28 mouse cellular contexts compared by ENCODE assay signal in the genomic region with DNA sequence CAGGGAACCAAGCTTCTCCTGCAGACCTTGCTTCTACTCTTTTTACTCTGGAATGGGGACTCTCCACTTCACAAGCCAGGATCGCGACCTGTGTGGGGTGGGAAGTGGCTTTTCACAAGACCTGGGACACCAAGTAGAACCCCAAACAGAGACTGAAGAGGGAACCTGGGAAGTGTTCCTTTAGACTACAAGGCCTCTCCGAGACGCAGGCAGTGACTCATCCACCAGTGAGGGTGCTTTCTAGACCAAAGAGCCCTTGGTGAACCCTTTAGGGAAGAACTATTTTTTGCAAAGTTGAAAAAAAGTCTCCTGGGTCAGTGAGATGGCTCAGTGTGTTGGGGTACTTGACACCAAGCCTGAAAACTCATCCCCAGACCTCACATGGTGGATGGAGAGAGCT.
"Had no signal": no experiment of that assay in that cellular context is flagged by ENCODE, and none has a peak within 500 bp of the region (broad histone marks: within the 10 kb centered on the region; RNA-seq: fewer than 3 reads in every experiment).

No protein-coding gene starts in this region.

- H3K9me3 ChIP-seq: embryonic facial prominence, embryonic 10.5 days; embryonic facial prominence, embryonic 12.5 days; embryonic facial prominence, embryonic 13.5 days; embryonic facial prominence, embryonic 15.5 days; forebrain, embryonic 10.5 days; forebrain, embryonic 12.5 days; forebrain, embryonic 13.5 days; forebrain, embryonic 15.5 days had no signal

- H3K27me3 ChIP-seq: embryonic facial prominence, embryonic 12.5 days; embryonic facial prominence, embryonic 13.5 days; embryonic facial prominence, embryonic 15.5 days; forebrain, embryonic 12.5 days; forebrain, embryonic 13.5 days; forebrain, embryonic 15.5 days had no signal

- H3K36me3 ChIP-seq: embryonic facial prominence, embryonic 10.5 days; embryonic facial prominence, embryonic 12.5 days; embryonic facial prominence, embryonic 13.5 days; embryonic facial prominence, embryonic 15.5 days; forebrain, embryonic 10.5 days; forebrain, embryonic 12.5 days; forebrain, embryonic 15.5 days had no signal

- DNase-seq: cerebellum, adult 8-10 months; cerebellum, adult 9-10 months; cerebellum, adult 9-11 months; cerebellum, postnatal 10 days; cerebellum, postnatal 14 days; cerebellum, postnatal 25 days; cerebellum, postnatal 36 days; embryo, embryonic 11 days; forebrain, postnatal 0 days; gastrocnemius, adult 2 months; gastrocnemius, postnatal 10 days; gastrocnemius, postnatal 14 days; gastrocnemius, postnatal 25 days; gastrocnemius, postnatal 36 days; heart, adult 11 months; heart, adult 18-20 months; heart, adult 2 months had no signal

- H3K4me2 ChIP-seq: embryonic facial prominence, embryonic 12.5 days; embryonic facial prominence, embryonic 13.5 days; embryonic facial prominence, embryonic 15.5 days; forebrain, embryonic 12.5 days; forebrain, embryonic 13.5 days; forebrain, embryonic 15.5 days had no signal

- H3K27ac ChIP-seq: embryonic facial prominence, embryonic 10.5 days; embryonic facial prominence, embryonic 12.5 days; embryonic facial prominence, embryonic 13.5 days; embryonic facial prominence, embryonic 15.5 days; forebrain, embryonic 10.5 days; forebrain, embryonic 12.5 days; forebrain, embryonic 13.5 days; forebrain, embryonic 15.5 days; gastrocnemius, adult 2 months; heart, adult 2 months had no signal

- H3K4me3 ChIP-seq: embryonic facial prominence, embryonic 10.5 days; embryonic facial prominence, embryonic 12.5 days; embryonic facial prominence, embryonic 13.5 days; embryonic facial prominence, embryonic 15.5 days; erythroblast, embryonic 14.5 days; forebrain, embryonic 10.5 days; forebrain, embryonic 12.5 days; forebrain, embryonic 13.5 days; forebrain, embryonic 15.5 days; gastrocnemius, adult 2 months; heart, adult 2 months had no signal

- ATAC-seq: forebrain, embryonic 13.5 days; forebrain, embryonic 14.5 days; forebrain, embryonic 15.5 days; forebrain, embryonic 16.5 days; forebrain, postnatal 0 days had no signal

- H3K4me1 ChIP-seq: embryonic facial prominence, embryonic 12.5 days; forebrain, embryonic 10.5 days; forebrain, embryonic 12.5 days; forebrain, embryonic 13.5 days; forebrain, embryonic 15.5 days had no signal

- H3K9ac ChIP-seq: embryonic facial prominence, embryonic 12.5 days; embryonic facial prominence, embryonic 13.5 days; embryonic facial prominence, embryonic 15.5 days; forebrain, embryonic 12.5 days; forebrain, embryonic 13.5 days; forebrain, embryonic 15.5 days; forebrain, postnatal 0 days had no signal
